Mouse (Mus musculus): Measurements from ENCODE around the gene Hist2h2aa1. TPM values are rescaled to one million over a fixed set of nuclear protein-coding genes. Genes with fewer than 3 reads are reported as not detected.

The Hist2h2aa1 gene
- polyA plus RNA-seq, 1 experiment from 2014 or later, result 16.6 TPM

- 76% methylated on average over 8 of the region's 8 CpGs for WGBS
- Histone ChIP-seq H3K27ac (no peak overlapping the region), H3K9me3 (ENCODE audit: control insufficient read depth, low read length) (no peaks in the 10 kb centered on the region), H3K9ac (no peak overlapping the region), H3K4me3 (replicated peaks; ENCODE audit: low read length) (no peak overlapping the region), H3K36me3 (replicated peaks; ENCODE audit: control insufficient read depth, insufficient read depth) (no peaks in the 10 kb centered on the region), H3K4me1 (replicated peaks; ENCODE audit: control insufficient read depth, insufficient read depth, low read length) (peaks cover 11% of the 10 kb centered on the region), H3K4me2 (replicated peaks) (no peak overlapping the region), H3K27me3 (ENCODE audit: control insufficient read depth, insufficient read depth, low read length) (no peaks in the 10 kb centered on the region)
- no peak for DNase-seq (ENCODE audit: low spot score)
- ATAC-seq (ENCODE audit: low FRiP score), result no peak
Observed at GRCm38 (mm10) chr3:96226695-96227648, 18.3 kb upstream of the Hist2h2aa1 start.

GRCm38 (mm10) chr3:96228828-96229227 lies 16.5 kb upstream of the Hist2h2aa1 start:
- no peaks in the 10 kb centered on the region for H3K9me3 ChIP-seq (ENCODE audit: control insufficient read depth, low read length)
- no peak for DNase-seq (ENCODE audit: low spot score)
- WGBS, result 78% methylated on average over 2 of the region's 2 CpGs
- no peak overlapping the region for H3K4me2 ChIP-seq (replicated peaks)
- H3K27me3 ChIP-seq (ENCODE audit: control insufficient read depth, insufficient read depth, low read length), result no peaks in the 10 kb centered on the region
- ATAC-seq (ENCODE audit: low FRiP score), result no peak
- no peak overlapping the region for H3K9ac ChIP-seq
- no peaks in the 10 kb centered on the region for H3K4me1 ChIP-seq (replicated peaks; ENCODE audit: control insufficient read depth, insufficient read depth, low read length)
- no peak overlapping the region for H3K27ac ChIP-seq
- no peaks in the 10 kb centered on the region for H3K36me3 ChIP-seq (replicated peaks; ENCODE audit: control insufficient read depth, insufficient read depth)
- no peak overlapping the region for H3K4me3 ChIP-seq (replicated peaks; ENCODE audit: low read length)

- H3K9ac ChIP-seq, result no peak overlapping the region
- WGBS, result 80% methylated on average over 2 of the region's 2 CpGs
- H3K27me3 ChIP-seq (ENCODE audit: control insufficient read depth, insufficient read depth, low read length), result no peaks in the 10 kb centered on the region
- H3K36me3 ChIP-seq (replicated peaks; ENCODE audit: control insufficient read depth, insufficient read depth), result no peaks in the 10 kb centered on the region
- no peaks in the 10 kb centered on the region for H3K9me3 ChIP-seq (ENCODE audit: control insufficient read depth, low read length)
- ATAC-seq (ENCODE audit: low FRiP score) (no peak), DNase-seq (ENCODE audit: low spot score) (no peak)
- no peak overlapping the region for H3K27ac ChIP-seq
- no peaks in the 10 kb centered on the region for H3K4me1 ChIP-seq (replicated peaks; ENCODE audit: control insufficient read depth, insufficient read depth, low read length)
- H3K4me2 ChIP-seq (replicated peaks), result no peak overlapping the region
- no peak overlapping the region for H3K4me3 ChIP-seq (replicated peaks; ENCODE audit: low read length)
Observed at GRCm38 (mm10) chr3:96230404-96230803, 14.9 kb upstream of the Hist2h2aa1 start.

GRCm38 (mm10) chr3:96230910-96231757 lies 14.2 kb upstream of the Hist2h2aa1 start:
- DNase-seq (ENCODE audit: low spot score), result no peak
- WGBS, result 81% methylated on average over 4 of the region's 4 CpGs
- Histone ChIP-seq H3K4me3 (replicated peaks; ENCODE audit: low read length) (no peak overlapping the region), H3K27ac (no peak overlapping the region), H3K27me3 (ENCODE audit: control insufficient read depth, insufficient read depth, low read length) (no peaks in the 10 kb centered on the region), H3K4me2 (replicated peaks) (no peak overlapping the region), H3K4me1 (replicated peaks; ENCODE audit: control insufficient read depth, insufficient read depth, low read length) (no peaks in the 10 kb centered on the region), H3K9ac (no peak overlapping the region), H3K36me3 (replicated peaks; ENCODE audit: control insufficient read depth, insufficient read depth) (no peaks in the 10 kb centered on the region), H3K9me3 (ENCODE audit: control insufficient read depth, low read length) (no peaks in the 10 kb centered on the region)
- no peak for ATAC-seq (ENCODE audit: low FRiP score)

GRCm38 (mm10) chr3:96231758-96232120 lies 13.6 kb upstream of the Hist2h2aa1 start:
- DNase-seq (ENCODE audit: low spot score), result no peak
- Histone ChIP-seq H3K36me3 (replicated peaks; ENCODE audit: control insufficient read depth, insufficient read depth) (no peaks in the 10 kb centered on the region), H3K4me2 (replicated peaks) (no peak overlapping the region)

GRCm38 (mm10) chr3:96234914-96235313 lies 10.4 kb upstream of the Hist2h2aa1 start:
- no peak for ATAC-seq (ENCODE audit: low FRiP score)
- WGBS, result 94% methylated on average over 2 of the region's 2 CpGs
- H3K4me3 ChIP-seq (replicated peaks; ENCODE audit: low read length), result no peak overlapping the region

More at GRCm38 (mm10) chr3:96231758-96232120, 13.6 kb upstream of the Hist2h2aa1 start:
- WGBS, result 65% methylated on average over 2 of the region's 2 CpGs
- no peaks in the 10 kb centered on the region for H3K27me3 ChIP-seq (ENCODE audit: control insufficient read depth, insufficient read depth, low read length)
- H3K4me1 ChIP-seq (replicated peaks; ENCODE audit: control insufficient read depth, insufficient read depth, low read length), result no peaks in the 10 kb centered on the region
- no peaks in the 10 kb centered on the region for H3K9me3 ChIP-seq (ENCODE audit: control insufficient read depth, low read length)
- ATAC-seq (ENCODE audit: low FRiP score), result no peak
- no peak overlapping the region for H3K9ac ChIP-seq
- no peak overlapping the region for H3K4me3 ChIP-seq (replicated peaks; ENCODE audit: low read length)
- H3K27ac ChIP-seq, result no peak overlapping the region

GRCm38 (mm10) chr3:96235836-96236235 lies 9.5 kb upstream of the Hist2h2aa1 start:
- Histone ChIP-seq H3K27me3 (ENCODE audit: control insufficient read depth, insufficient read depth, low read length) (no peaks in the 10 kb centered on the region), H3K4me3 (replicated peaks; ENCODE audit: low read length) (no peak overlapping the region), H3K9ac (no peak overlapping the region), H3K4me2 (replicated peaks) (no peak overlapping the region), H3K9me3 (ENCODE audit: control insufficient read depth, low read length) (no peaks in the 10 kb centered on the region), H3K36me3 (replicated peaks; ENCODE audit: control insufficient read depth, insufficient read depth) (no peaks in the 10 kb centered on the region), H3K27ac (no peak overlapping the region), H3K4me1 (replicated peaks; ENCODE audit: control insufficient read depth, insufficient read depth, low read length) (peaks cover 11% of the 10 kb centered on the region)
- 78% methylated on average over 3 of the region's 3 CpGs for WGBS
- DNase-seq (ENCODE audit: low spot score), result no peak
- ATAC-seq (ENCODE audit: low FRiP score), result no peak

More at GRCm38 (mm10) chr3:96234914-96235313, 10.4 kb upstream of the Hist2h2aa1 start:
- no peak overlapping the region for H3K27ac ChIP-seq
- no peak for DNase-seq (ENCODE audit: low spot score)
- no peak overlapping the region for H3K4me2 ChIP-seq (replicated peaks)
- H3K9me3 ChIP-seq (ENCODE audit: control insufficient read depth, low read length), result no peaks in the 10 kb centered on the region
- peaks cover 8% of the 10 kb centered on the region for H3K4me1 ChIP-seq (replicated peaks; ENCODE audit: control insufficient read depth, insufficient read depth, low read length)
- H3K36me3 ChIP-seq (replicated peaks; ENCODE audit: control insufficient read depth, insufficient read depth), result no peaks in the 10 kb centered on the region
- H3K9ac ChIP-seq, result no peak overlapping the region
- H3K27me3 ChIP-seq (ENCODE audit: control insufficient read depth, insufficient read depth, low read length), result no peaks in the 10 kb centered on the region

- no peaks in the 10 kb centered on the region for H3K27me3 ChIP-seq (ENCODE audit: control insufficient read depth, insufficient read depth, low read length)
- H3K4me3 ChIP-seq (replicated peaks; ENCODE audit: low read length), result no peak overlapping the region
- 85% methylated on average over 4 of the region's 4 CpGs for WGBS
- H3K4me2 ChIP-seq (replicated peaks), result peak overlapping the region; percentile 48
- DNase-seq (ENCODE audit: low spot score) (no peak), ATAC-seq (ENCODE audit: low FRiP score) (no peak)
- no peak overlapping the region for H3K9ac ChIP-seq
- H3K36me3 ChIP-seq (replicated peaks; ENCODE audit: control insufficient read depth, insufficient read depth), result no peaks in the 10 kb centered on the region
- H3K9me3 ChIP-seq (ENCODE audit: control insufficient read depth, low read length), result no peaks in the 10 kb centered on the region
- H3K27ac ChIP-seq, result no peak overlapping the region
- H3K4me1 ChIP-seq (replicated peaks; ENCODE audit: control insufficient read depth, insufficient read depth, low read length), result peaks cover 12% of the 10 kb centered on the region
Observed at GRCm38 (mm10) chr3:96236834-96237334, 8.4 kb upstream of the Hist2h2aa1 start.

- Histone ChIP-seq H3K9ac (peak overlapping the region; percentile 49; the same call in 1 of the 2 replicates), H3K4me3 (replicated peaks; ENCODE audit: low read length) (peak overlapping the region; percentile 27), H3K4me2 (replicated peaks) (peak overlapping the region; percentile 48), H3K27me3 (ENCODE audit: control insufficient read depth, insufficient read depth, low read length) (no peaks in the 10 kb centered on the region), H3K27ac (no peak overlapping the region), H3K4me1 (replicated peaks; ENCODE audit: control insufficient read depth, insufficient read depth, low read length) (peaks cover 12% of the 10 kb centered on the region), H3K9me3 (ENCODE audit: control insufficient read depth, low read length) (no peaks in the 10 kb centered on the region), H3K36me3 (replicated peaks; ENCODE audit: control insufficient read depth, insufficient read depth) (no peaks in the 10 kb centered on the region)
- DNase-seq (ENCODE audit: low spot score) (no peak), ATAC-seq (ENCODE audit: low FRiP score) (no peak)
- WGBS, result 31% methylated on average over 7 of the region's 7 CpGs
Observed at GRCm38 (mm10) chr3:96237335-96237903, 7.9 kb upstream of the Hist2h2aa1 start.

Measured in hindbrain, embryonic 14.5 days (tissue).